Mouse (Mus musculus): ENCODE measurements around the gene Rhoq.

DNA sequence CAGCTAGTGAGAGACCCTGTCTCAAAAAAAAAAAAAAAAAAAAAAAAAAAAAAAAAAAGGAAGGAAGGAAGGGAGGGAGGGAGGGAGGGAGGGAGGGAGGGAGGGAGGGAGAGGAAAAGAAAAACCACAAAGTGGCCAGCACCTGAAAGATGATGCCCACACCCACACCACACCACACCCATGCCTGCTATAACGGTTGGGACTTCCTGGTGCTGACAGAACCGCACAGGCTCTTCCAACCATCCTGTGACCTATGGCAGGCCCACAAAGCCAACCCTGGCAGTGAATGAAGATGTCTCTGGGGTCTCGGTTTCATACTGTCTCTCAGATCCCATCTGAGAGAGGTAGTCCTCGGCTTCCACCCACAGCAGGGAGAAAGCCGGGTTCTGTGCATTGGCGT lies 33.5 kb upstream of the Rhoq start:
- TF ChIP-seq CTCF (IDR thresholded peaks at IDR 0.05; ENCODE audit: borderline replicate concordance, insufficient read depth, low read depth, low read length) (no peak), POLR2A (IDR thresholded peaks at IDR 0.05; ENCODE audit: borderline replicate concordance, insufficient read depth, low read length) (no peak)

Data from cerebellum, adult 2 months (tissue).